Mouse (Mus musculus): ENCODE results near the gene Trmt10c. TPM values are rescaled to one million over a fixed set of nuclear protein-coding genes. Genes with fewer than 3 reads are reported as not detected.

Trmt10c gene
- total and polyA plus RNA-seq, 2 experiments from 2014 or later: 20.5 to 21.0 TPM

GRCm38 (mm10) chr16:56038090-56038489 lies 471 bp upstream of the Trmt10c start:
- DNase-seq (ENCODE audit: low spot score): no peak
- TF ChIP-seq EP300 (IDR thresholded peaks at IDR 0.05; ENCODE audit: low read depth) (no peak), CTCF (IDR thresholded peaks at IDR 0.05; ENCODE audit: low read depth) (no peak)
- Histone ChIP-seq H3K36me3 (replicated peaks; ENCODE audit: control insufficient read depth, insufficient read depth, low read length) (peaks cover 17% of the 10 kb centered on the region), H3K27ac (ENCODE audit: low read depth) (peak overlapping the region; percentile 91), H3K27me3 (ENCODE audit: control insufficient read depth, insufficient read depth, low read length) (no peaks in the 10 kb centered on the region), H3K9ac (replicated peaks; ENCODE audit: low read depth, low read length) (peak overlapping the region; percentile 80), H3K4me1 (ENCODE audit: control insufficient read depth, insufficient read depth) (peaks cover 9% of the 10 kb centered on the region), H3K4me2 (ENCODE audit: low read depth, low read length) (peak overlapping the region; percentile 64), H3K9me3 (replicated peaks; ENCODE audit: control insufficient read depth, low read length) (no peaks in the 10 kb centered on the region), H3K4me3 (ENCODE audit: low read depth, low read length) (peak overlapping the region; percentile 85)
- no peak; the same call in 1 of the 2 replicates for ATAC-seq (ENCODE audit: insufficient read depth, low read depth)
- 26% methylated on average over 8 of the region's 8 CpGs for WGBS

GRCm38 (mm10) chr16:56036501-56036900 lies 1.1 kb downstream of the Trmt10c start:
- H3K9me3 ChIP-seq (replicated peaks; ENCODE audit: control insufficient read depth, low read length): no peaks in the 10 kb centered on the region
- H3K9ac ChIP-seq (replicated peaks; ENCODE audit: low read depth, low read length): peak overlapping the region; percentile 80
- WGBS: 51% methylated on average over 6 of the region's 6 CpGs

GRCm38 (mm10) chr16:56034566-56034965 lies 3.1 kb downstream of the Trmt10c start:
- Histone ChIP-seq H3K36me3 (replicated peaks; ENCODE audit: control insufficient read depth, insufficient read depth, low read length) (peaks cover 23% of the 10 kb centered on the region), H3K4me2 (ENCODE audit: low read depth, low read length) (no peak overlapping the region), H3K4me3 (ENCODE audit: low read depth, low read length) (no peak overlapping the region), H3K9ac (replicated peaks; ENCODE audit: low read depth, low read length) (no peak overlapping the region), H3K27me3 (ENCODE audit: control insufficient read depth, insufficient read depth, low read length) (no peaks in the 10 kb centered on the region), H3K9me3 (replicated peaks; ENCODE audit: control insufficient read depth, low read length) (no peaks in the 10 kb centered on the region), H3K4me1 (ENCODE audit: control insufficient read depth, insufficient read depth) (peaks cover 17% of the 10 kb centered on the region), H3K27ac (ENCODE audit: low read depth) (no peak overlapping the region)
- no peak for ATAC-seq (ENCODE audit: insufficient read depth, low read depth)
- WGBS: 95% methylated on average over 6 of the region's 6 CpGs
- no peak for DNase-seq (ENCODE audit: low spot score)
- TF ChIP-seq EP300 (IDR thresholded peaks at IDR 0.05; ENCODE audit: low read depth) (no peak), CTCF (IDR thresholded peaks at IDR 0.05; ENCODE audit: low read depth) (no peak)

More at GRCm38 (mm10) chr16:56036501-56036900, 1.1 kb downstream of the Trmt10c start:
- Histone ChIP-seq H3K4me2 (ENCODE audit: low read depth, low read length) (peak overlapping the region; percentile 64), H3K4me1 (ENCODE audit: control insufficient read depth, insufficient read depth) (peaks cover 9% of the 10 kb centered on the region), H3K27me3 (ENCODE audit: control insufficient read depth, insufficient read depth, low read length) (no peaks in the 10 kb centered on the region), H3K36me3 (replicated peaks; ENCODE audit: control insufficient read depth, insufficient read depth, low read length) (peaks cover 23% of the 10 kb centered on the region), H3K27ac (ENCODE audit: low read depth) (no peak overlapping the region), H3K4me3 (ENCODE audit: low read depth, low read length) (peak overlapping the region; percentile 85)
- no peak for DNase-seq (ENCODE audit: low spot score)
- ATAC-seq (ENCODE audit: insufficient read depth, low read depth): no peak
- TF ChIP-seq EP300 (IDR thresholded peaks at IDR 0.05; ENCODE audit: low read depth) (no peak), CTCF (IDR thresholded peaks at IDR 0.05; ENCODE audit: low read depth) (no peak)

GRCm38 (mm10) chr16:56029661-56030082 lies 7.9 kb downstream of the Trmt10c start, which contains the start of gene Pcnp:
TSS of gene Pcnp (minus strand) at chr16:56029739.
- Histone ChIP-seq H3K4me3 (ENCODE audit: low read depth, low read length) (peak within 1 kb of the TSS; percentile 76), H3K27ac (ENCODE audit: low read depth) (peak within 1 kb of the TSS; percentile 93), H3K27me3 (ENCODE audit: control insufficient read depth, insufficient read depth, low read length) (no peaks in the 10 kb centered on the region), H3K9ac (replicated peaks; ENCODE audit: low read depth, low read length) (peak within 1 kb of the TSS; percentile 87), H3K4me2 (ENCODE audit: low read depth, low read length) (peak within 1 kb of the TSS; percentile 78), H3K36me3 (replicated peaks; ENCODE audit: control insufficient read depth, insufficient read depth, low read length) (peaks cover 22% of the 10 kb centered on the region), H3K4me1 (ENCODE audit: control insufficient read depth, insufficient read depth) (peaks cover 26% of the 10 kb centered on the region), H3K9me3 (replicated peaks; ENCODE audit: control insufficient read depth, low read length) (no peaks in the 10 kb centered on the region)
- TF ChIP-seq CTCF (IDR thresholded peaks at IDR 0.05; ENCODE audit: low read depth): no peak
- TF ChIP-seq EP300 (IDR thresholded peaks at IDR 0.05; ENCODE audit: low read depth): peak; percentile 84; the same call in 1 of the 2 replicates
- under 1% methylated on average over 39 of the region's 39 CpGs for WGBS
- ATAC-seq (ENCODE audit: insufficient read depth, low read depth) (peak; percentile 99), DNase-seq (ENCODE audit: low spot score) (peak; percentile 97)

GRCm38 (mm10) chr16:56028722-56029551 lies 8.7 kb downstream of the Trmt10c start:
- H3K27ac ChIP-seq (ENCODE audit: low read depth): peak overlapping the region; percentile 93
- peak overlapping the region; percentile 78 for H3K4me2 ChIP-seq (ENCODE audit: low read depth, low read length)
- under 1% methylated on average over 61 of the region's 62 CpGs for WGBS
- peak; percentile 81 for ATAC-seq (ENCODE audit: insufficient read depth, low read depth)
- peak overlapping the region; percentile 76 for H3K4me3 ChIP-seq (ENCODE audit: low read depth, low read length)
- H3K27me3 ChIP-seq (ENCODE audit: control insufficient read depth, insufficient read depth, low read length): no peaks in the 10 kb centered on the region
- TF ChIP-seq CTCF (IDR thresholded peaks at IDR 0.05; ENCODE audit: low read depth): no peak
- no peak for TF ChIP-seq EP300 (IDR thresholded peaks at IDR 0.05; ENCODE audit: low read depth)
- DNase-seq (ENCODE audit: low spot score): peak; percentile 56
- peaks cover 16% of the 10 kb centered on the region for H3K36me3 ChIP-seq (replicated peaks; ENCODE audit: control insufficient read depth, insufficient read depth, low read length)
- no peaks in the 10 kb centered on the region for H3K9me3 ChIP-seq (replicated peaks; ENCODE audit: control insufficient read depth, low read length)
- peaks cover 26% of the 10 kb centered on the region for H3K4me1 ChIP-seq (ENCODE audit: control insufficient read depth, insufficient read depth)
- H3K9ac ChIP-seq (replicated peaks; ENCODE audit: low read depth, low read length): peak overlapping the region; percentile 87
